Mouse (Mus musculus) hindbrain, embryonic 16.5 days (tissue): ENCODE results near the gene Prrg2. TPM values are rescaled to one million over a fixed set of nuclear protein-coding genes. Genes with fewer than 3 reads are reported as not detected.
"Not testable (repeated sequence)": the region's sequence is repeated elsewhere in the genome, so short reads cannot be mapped to it uniquely, and the experiment has no call there.

Experiments
- ATAC-seq: fragments of 200-750 bp; cut with Nextera tagmentation; 2 replicates; pipeline ENCODE4 v1.8.0; 2017; ENCODE audit warnings: moderate TSS enrichment, moderate library complexity
- H3K27ac ChIP-seq: fragments of 300-500 bp; sonication (generic); 2 replicates; pipeline ENCODE4 v1.5.1; 2014; ENCODE audit warnings: low read depth, mild to moderate bottlenecking, control low read depth, low read length, moderate library complexity
- H3K27me3 ChIP-seq: fragments of 300-500 bp; sonication (generic); replicated peaks from 2 replicates; pipeline ENCODE4 v1.6.1; 2014; ENCODE audit warnings: low read length; ENCODE audit not compliant: control insufficient read depth, insufficient read depth
- H3K36me3 ChIP-seq: fragments of 300-500 bp; sonication (generic); 2 replicates; pipeline ENCODE4 v1.6.1; 2014; ENCODE audit warnings: mild to moderate bottlenecking, low read length, moderate library complexity, mixed read lengths; ENCODE audit not compliant: control insufficient read depth, insufficient read depth
- H3K4me1 ChIP-seq: fragments of 300-500 bp; sonication (generic); 2 replicates; pipeline ENCODE4 v1.6.1; 2014; ENCODE audit warnings: low read depth, low read length; ENCODE audit not compliant: control insufficient read depth, insufficient read depth
- H3K4me2 ChIP-seq: fragments of 300-500 bp; sonication (generic); 2 replicates; pipeline ENCODE4 v1.6.1; 2014; ENCODE audit warnings: mild to moderate bottlenecking, low read length, control low read depth, moderate library complexity
- H3K4me3 ChIP-seq: fragments of 300-500 bp; sonication (generic); 2 replicates; pipeline ENCODE4 v1.5.1; 2014; ENCODE audit warnings: mild to moderate bottlenecking, low read length, control low read depth, moderate library complexity
- H3K9ac ChIP-seq: fragments of 300-500 bp; sonication (generic); 2 replicates; pipeline ENCODE4 v1.6.1; 2014; ENCODE audit warnings: low read depth, mild to moderate bottlenecking, control low read depth, low read length, moderate library complexity
- H3K9me3 ChIP-seq: fragments of 300-500 bp; sonication (generic); 2 replicates; pipeline ENCODE4 v1.6.1; 2014; ENCODE audit warnings: mild to moderate bottlenecking, low read length, moderate library complexity; ENCODE audit not compliant: control insufficient read depth
- WGBS: fragments of 180-500 bp; shearing (Covaris S2); extraction: QIAGEN DNeasy Blood & Tissue Kit; methylation state at CpG from one replicate; pipeline ENCODE4 v1.1.7; 2014; 5-methylcytosine and 5-hydroxymethylcytosine counted together
- polyA plus RNA-seq: library from polyadenylated mRNA; unstranded; fragments of >200 nt; fragmentation: Nextera tagmentation; extraction: Ambion mirVana; gene quantifications from 2 replicates; pipeline ENCODE4 v1.2.1, GENCODE M21; 2015

Prrg2 gene
- polyA plus RNA-seq, 1 experiment from 2014 or later: 15.7 TPM

GRCm38 (mm10) chr7:45102441-45102840, 40.0 kb upstream of the Prrg2 start:
- H3K27me3 ChIP-seq: no peaks in the 10 kb centered on the region
- ATAC-seq: no peak
- 86% methylated on average over 11 of the region's 11 CpGs for WGBS
- H3K9me3 ChIP-seq: no peaks in the 10 kb centered on the region
- no peak overlapping the region; the same call in 1 of the 2 replicates for H3K4me3 ChIP-seq
- no peaks in the 10 kb centered on the region for H3K4me1 ChIP-seq
- H3K4me2 ChIP-seq: peak overlapping the region; percentile 24
- no peak overlapping the region for H3K9ac ChIP-seq
- H3K27ac ChIP-seq: no peak overlapping the region
- H3K36me3 ChIP-seq: no peaks in the 10 kb centered on the region

- Histone ChIP-seq H3K4me3 (no peak overlapping the region), H3K36me3 (no peaks in the 10 kb centered on the region), H3K9me3 (no peaks in the 10 kb centered on the region), H3K4me1 (no peaks in the 10 kb centered on the region), H3K27ac (no peak overlapping the region), H3K4me2 (no peak overlapping the region), H3K27me3 (no peaks in the 10 kb centered on the region), H3K9ac (no peak overlapping the region)
- 95% methylated on average over 6 of the region's 6 CpGs for WGBS
- no peak for ATAC-seq
Observed at GRCm38 (mm10) chr7:45100046-45100445, 37.6 kb upstream of the Prrg2 start.

GRCm38 (mm10) chr7:45098541-45099240, 36.2 kb upstream of the Prrg2 start:
- WGBS: 91% methylated on average over 8 of the region's 8 CpGs
- ATAC-seq: no peak

GRCm38 (mm10) chr7:45097479-45097878, 35.0 kb upstream of the Prrg2 start:
- no peaks in the 10 kb centered on the region for H3K27me3 ChIP-seq
- H3K9ac ChIP-seq: no peak overlapping the region
- H3K4me2 ChIP-seq: no peak overlapping the region
- H3K9me3 ChIP-seq: no peaks in the 10 kb centered on the region
- no peaks in the 10 kb centered on the region for H3K36me3 ChIP-seq
- WGBS: 78% methylated on average over 6 of the region's 6 CpGs
- H3K4me1 ChIP-seq: no peaks in the 10 kb centered on the region
- no peak overlapping the region for H3K4me3 ChIP-seq
- H3K27ac ChIP-seq: no peak overlapping the region
- no peak for ATAC-seq

More at GRCm38 (mm10) chr7:45098541-45099240, 36.2 kb upstream of the Prrg2 start:
- Histone ChIP-seq H3K4me3 (no peak overlapping the region), H3K9ac (no peak overlapping the region), H3K36me3 (no peaks in the 10 kb centered on the region), H3K9me3 (no peaks in the 10 kb centered on the region), H3K4me1 (no peaks in the 10 kb centered on the region), H3K27me3 (no peaks in the 10 kb centered on the region), H3K4me2 (no peak overlapping the region), H3K27ac (no peak overlapping the region)

GRCm38 (mm10) chr7:45095965-45096364, 33.5 kb upstream of the Prrg2 start:
- not testable (repeated sequence) for ATAC-seq, H3K36me3 ChIP-seq, H3K9me3 ChIP-seq, H3K27ac ChIP-seq, H3K9ac ChIP-seq, H3K4me3 ChIP-seq, H3K4me2 ChIP-seq, H3K27me3 ChIP-seq, H3K4me1 ChIP-seq
- 94% methylated on average over 14 of the region's 14 CpGs for WGBS

- Histone ChIP-seq H3K4me3 (no peak overlapping the region), H3K27me3 (no peaks in the 10 kb centered on the region), H3K9me3 (no peaks in the 10 kb centered on the region), H3K27ac (no peak overlapping the region), H3K4me2 (no peak overlapping the region), H3K4me1 (peaks cover 5% of the 10 kb centered on the region), H3K36me3 (no peaks in the 10 kb centered on the region), H3K9ac (no peak overlapping the region)
- 80% methylated on average over 6 of the region's 6 CpGs for WGBS
- ATAC-seq: no peak
Observed at GRCm38 (mm10) chr7:45095367-45095766, 32.9 kb upstream of the Prrg2 start.

GRCm38 (mm10) chr7:45094121-45094520, 31.6 kb upstream of the Prrg2 start:
- WGBS: 55% methylated on average over 7 of the region's 7 CpGs
- peaks cover 5% of the 10 kb centered on the region for H3K4me1 ChIP-seq
- no peak for ATAC-seq

GRCm38 (mm10) chr7:45093516-45093905, 31.0 kb upstream of the Prrg2 start:
- 37% methylated on average over 18 of the region's 18 CpGs for WGBS
- Histone ChIP-seq H3K36me3 (no peaks in the 10 kb centered on the region), H3K27ac (no peak overlapping the region), H3K9ac (no peak overlapping the region), H3K4me2 (no peak overlapping the region), H3K4me1 (peaks cover 5% of the 10 kb centered on the region), H3K9me3 (no peaks in the 10 kb centered on the region), H3K27me3 (no peaks in the 10 kb centered on the region), H3K4me3 (no peak overlapping the region)
- no peak for ATAC-seq

More at GRCm38 (mm10) chr7:45094121-45094520, 31.6 kb upstream of the Prrg2 start:
- Histone ChIP-seq H3K9me3 (no peaks in the 10 kb centered on the region), H3K4me2 (no peak overlapping the region), H3K36me3 (no peaks in the 10 kb centered on the region), H3K4me3 (no peak overlapping the region), H3K27ac (no peak overlapping the region), H3K27me3 (no peaks in the 10 kb centered on the region), H3K9ac (no peak overlapping the region)

- no peak overlapping the region for H3K9ac ChIP-seq
- H3K27me3 ChIP-seq: no peaks in the 10 kb centered on the region
- H3K27ac ChIP-seq: no peak overlapping the region
- H3K36me3 ChIP-seq: no peaks in the 10 kb centered on the region
- H3K4me3 ChIP-seq: no peak overlapping the region
- no peak for ATAC-seq
- peaks cover 5% of the 10 kb centered on the region for H3K4me1 ChIP-seq
- 59% methylated on average over 12 of the region's 12 CpGs for WGBS
- no peak overlapping the region for H3K4me2 ChIP-seq
- no peaks in the 10 kb centered on the region for H3K9me3 ChIP-seq
Observed at GRCm38 (mm10) chr7:45092828-45093515, 30.5 kb upstream of the Prrg2 start.
